Mouse (Mus musculus) forebrain, embryonic 12.5 days (tissue): Measurements from ENCODE around the gene Kmt2d. TPM values are rescaled to one million over a fixed set of nuclear protein-coding genes. Genes with fewer than 3 reads are reported as not detected.

Experiments used
- ATAC-seq: fragments of 200-750 bp; cut with Nextera tagmentation; 2 replicates; pipeline ENCODE4 v1.8.0; 2017; ENCODE audit warnings: moderate TSS enrichment; ENCODE audit not compliant: low FRiP score
- H3K27ac ChIP-seq: fragments of 300-500 bp; sonication (generic); 2 replicates; pipeline ENCODE4 v1.5.1; 2016; ENCODE audit warnings: mild to moderate bottlenecking
- H3K27me3 ChIP-seq: fragments of 300-500 bp; sonication (generic); 2 replicates; pipeline ENCODE4 v1.6.1; 2016; ENCODE audit warnings: mild to moderate bottlenecking
- H3K36me3 ChIP-seq: fragments of 300-500 bp; sonication (generic); replicated peaks from 2 replicates; pipeline ENCODE4 v1.6.1; 2016; ENCODE audit warnings: mild to moderate bottlenecking
- H3K4me1 ChIP-seq: fragments of 300-500 bp; sonication (generic); 2 replicates; pipeline ENCODE4 v1.6.1; 2016
- H3K4me2 ChIP-seq: fragments of 300-500 bp; sonication (generic); 2 replicates; pipeline ENCODE4 v1.6.1; 2016; ENCODE audit warnings: mild to moderate bottlenecking, moderate library complexity
- H3K4me3 ChIP-seq: fragments of 300-500 bp; sonication (generic); replicated peaks from 2 replicates; pipeline ENCODE4 v1.5.1; 2016; ENCODE audit warnings: mild to moderate bottlenecking
- H3K9ac ChIP-seq: fragments of 300-500 bp; sonication (generic); 2 replicates; pipeline ENCODE4 v1.6.1; 2016; ENCODE audit warnings: mild to moderate bottlenecking
- H3K9me3 ChIP-seq: fragments of 300-500 bp; sonication (generic); 2 replicates; pipeline ENCODE4 v1.6.1; 2016
- WGBS: fragments of 180-500 bp; shearing (Covaris S2); methylation state at CpG from one replicate; pipeline ENCODE4 v1.1.7; 2016; 5-methylcytosine and 5-hydroxymethylcytosine counted together
- polyA plus RNA-seq: library from polyadenylated mRNA; unstranded; fragments of >200 nt; fragmentation: Nextera tagmentation; extraction: Ambion mirVana; gene quantifications from 2 replicates; pipeline ENCODE4 v1.2.1, GENCODE M21; 2016

Gene Kmt2d
- polyA plus RNA-seq, 1 experiment from 2014 or later = 12.5 TPM

- 96% methylated on average over 11 of the region's 11 CpGs for WGBS
- Histone ChIP-seq H3K4me3 (no peak overlapping the region), H3K27ac (no peak overlapping the region), H3K27me3 (no peaks in the 10 kb centered on the region), H3K4me1 (no peaks in the 10 kb centered on the region), H3K36me3 (peaks cover 96% of the 10 kb centered on the region), H3K9ac (no peak overlapping the region), H3K4me2 (no peak overlapping the region), H3K9me3 (no peaks in the 10 kb centered on the region)
- ATAC-seq = no peak
These were observed 21.8 kb downstream of the Kmt2d start for GRCm38 (mm10) chr15:98849165-98849564.

GRCm38 (mm10) chr15:98846140-98846539 lies 24.9 kb downstream of the Kmt2d start:
- no peaks in the 10 kb centered on the region for H3K27me3 ChIP-seq
- no peak for ATAC-seq
- H3K4me1 ChIP-seq = no peaks in the 10 kb centered on the region
- peaks cover 96% of the 10 kb centered on the region for H3K36me3 ChIP-seq
- H3K4me3 ChIP-seq = no peak overlapping the region
- whole genome bisulfite sequencing = 92% methylated on average over 8 of the region's 8 CpGs
- H3K9ac ChIP-seq = no peak overlapping the region
- H3K27ac ChIP-seq = no peak overlapping the region
- H3K9me3 ChIP-seq = no peaks in the 10 kb centered on the region
- H3K4me2 ChIP-seq = no peak overlapping the region

DNA sequence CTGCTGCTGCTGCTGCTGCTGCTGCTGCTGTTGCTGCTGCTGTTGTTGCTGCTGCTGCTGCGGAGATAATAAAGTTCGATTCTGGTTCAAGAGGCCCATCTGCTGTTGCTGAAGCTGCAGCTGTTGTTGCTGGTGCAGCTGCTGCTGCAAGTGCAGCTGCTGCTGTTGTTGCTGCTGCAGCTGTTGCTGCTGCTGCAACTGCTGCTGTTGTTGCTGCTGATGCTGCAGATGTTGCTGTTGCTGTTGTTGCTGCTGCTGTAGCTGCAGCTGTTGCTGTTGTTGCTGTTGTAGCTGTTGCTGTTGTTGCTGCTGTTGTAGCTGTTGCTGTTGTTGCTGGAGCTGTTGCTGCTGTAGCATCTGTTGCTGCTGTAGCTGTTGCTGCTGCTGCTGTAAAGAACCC lies 25.9 kb downstream of the Kmt2d start:
- H3K27ac ChIP-seq = no peak overlapping the region
- whole genome bisulfite sequencing = 93% methylated on average over 2 of the region's 2 CpGs
- peaks cover 96% of the 10 kb centered on the region for H3K36me3 ChIP-seq
- no peak overlapping the region for H3K9ac ChIP-seq
- no peak for ATAC-seq
- no peaks in the 10 kb centered on the region for H3K4me1 ChIP-seq
- H3K4me3 ChIP-seq = no peak overlapping the region
- H3K27me3 ChIP-seq = no peaks in the 10 kb centered on the region
- no peaks in the 10 kb centered on the region for H3K9me3 ChIP-seq
- no peak overlapping the region for H3K4me2 ChIP-seq

DNA sequence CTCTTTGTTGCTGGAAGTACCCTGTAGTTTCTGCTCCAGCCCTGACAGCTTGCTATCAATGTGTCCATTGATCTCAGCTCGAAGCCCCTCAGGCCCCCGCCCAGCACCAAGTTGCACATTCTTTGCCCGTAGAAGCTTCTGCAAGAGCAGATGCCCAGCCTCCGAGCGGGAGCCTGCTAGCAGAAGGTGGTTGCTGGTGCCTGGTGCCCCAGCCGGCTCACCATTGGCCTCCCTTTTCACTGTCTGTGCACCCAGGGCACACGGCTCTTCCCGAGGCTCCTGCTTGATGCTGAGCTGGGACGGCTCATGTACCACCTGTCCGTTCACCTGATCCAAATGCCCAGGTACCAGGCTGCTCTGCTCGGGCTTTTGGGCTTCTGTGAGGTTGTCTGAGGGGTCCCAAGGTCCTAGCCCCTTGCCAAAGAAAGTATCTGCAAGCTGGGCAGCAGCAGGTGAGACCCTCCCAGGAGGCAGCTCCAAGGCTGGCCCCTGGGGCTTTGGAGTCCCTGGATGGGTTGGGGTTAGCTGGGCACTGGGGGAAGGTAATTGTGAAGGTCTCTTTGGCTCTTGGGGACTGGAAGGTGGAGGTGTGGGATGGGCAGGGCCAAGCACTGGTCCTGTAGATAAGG lies 27.3 kb downstream of the Kmt2d start:
- 92% methylated on average over 11 of the region's 11 CpGs for WGBS

DNA sequence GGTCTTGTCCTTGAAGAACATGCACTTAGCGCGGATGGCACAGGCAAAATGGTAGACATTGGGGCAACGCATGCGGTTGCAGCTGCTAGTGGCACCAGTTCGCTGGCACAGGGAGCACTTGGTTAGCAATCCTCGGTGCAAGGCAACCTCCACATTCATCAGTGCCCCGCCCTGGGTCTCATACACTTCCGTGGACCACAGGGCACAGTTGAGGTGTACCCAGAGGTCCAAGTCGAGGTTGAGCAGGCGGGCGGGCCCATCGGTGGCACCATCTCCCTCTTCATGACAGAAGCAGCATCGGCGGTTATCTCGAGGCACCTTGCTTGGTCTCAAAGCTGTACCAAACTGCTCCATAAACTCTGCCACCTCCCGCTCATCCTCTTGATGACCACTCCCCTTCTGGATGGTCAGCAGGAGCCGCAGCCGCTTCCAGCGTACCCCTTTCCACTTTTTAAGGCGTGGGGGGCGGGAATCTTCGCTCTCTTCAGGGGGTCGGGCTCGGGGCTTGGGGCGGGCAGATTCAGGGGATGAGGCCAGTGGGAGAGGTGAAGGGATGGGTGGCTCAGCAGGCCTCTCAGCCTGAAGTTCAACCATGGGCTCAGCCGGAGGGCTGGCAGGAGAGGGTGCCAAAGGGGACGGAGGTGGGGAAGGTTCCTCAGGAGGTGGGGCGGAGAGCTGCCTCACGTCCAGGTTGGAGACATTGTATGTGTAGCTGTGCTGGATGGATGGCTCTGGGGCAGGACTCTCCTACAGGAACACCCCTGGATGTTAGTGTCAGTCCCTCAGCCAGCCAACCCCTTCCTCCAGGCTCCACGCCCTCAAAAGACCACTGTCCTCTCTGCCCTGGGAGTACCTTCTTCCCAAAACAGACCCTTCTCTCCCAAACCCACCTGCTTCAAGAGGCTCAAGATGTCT lies 31.1 kb downstream of the Kmt2d start:
- no peaks in the 10 kb centered on the region for H3K9me3 ChIP-seq
- H3K4me1 ChIP-seq = no peaks in the 10 kb centered on the region
- peaks cover 100% of the 10 kb centered on the region for H3K36me3 ChIP-seq
- no peaks in the 10 kb centered on the region for H3K27me3 ChIP-seq
- ATAC-seq = no peak
- no peak overlapping the region for H3K4me3 ChIP-seq
- H3K9ac ChIP-seq = no peak overlapping the region
- no peak overlapping the region for H3K27ac ChIP-seq
- 95% methylated on average over 30 of the region's 30 CpGs for WGBS
- H3K4me2 ChIP-seq = no peak overlapping the region

More for the DNA sequence above, 27.3 kb downstream of the Kmt2d start:
- Histone ChIP-seq H3K9me3 (no peaks in the 10 kb centered on the region), H3K27ac (no peak overlapping the region), H3K27me3 (no peaks in the 10 kb centered on the region), H3K36me3 (peaks cover 96% of the 10 kb centered on the region), H3K4me2 (no peak overlapping the region), H3K4me3 (no peak overlapping the region), H3K4me1 (no peaks in the 10 kb centered on the region), H3K9ac (no peak overlapping the region)
- ATAC-seq = no peak

DNA sequence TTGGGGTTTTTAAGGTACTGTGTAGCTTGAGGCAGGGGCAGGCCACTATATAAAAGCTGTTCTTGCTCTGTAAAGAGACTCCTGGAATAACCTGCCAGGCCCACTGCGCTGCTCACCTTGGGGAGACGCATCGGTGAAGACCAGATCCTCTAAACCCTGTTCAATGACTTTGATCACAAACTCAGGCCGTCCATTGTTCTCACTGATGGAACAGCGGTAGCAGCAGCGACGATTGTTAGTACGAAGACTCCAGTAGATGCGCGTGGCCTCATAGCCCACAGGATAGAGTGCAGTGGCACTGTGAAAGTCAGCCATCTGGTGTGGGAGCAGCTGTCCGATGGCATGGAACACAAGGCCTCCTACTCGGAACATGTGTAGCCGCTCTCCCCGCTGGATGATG lies 31.8 kb downstream of the Kmt2d start:
- H3K9me3 ChIP-seq = no peaks in the 10 kb centered on the region
- no peaks in the 10 kb centered on the region for H3K4me1 ChIP-seq
- WGBS = 94% methylated on average over 14 of the region's 14 CpGs
- H3K4me2 ChIP-seq = no peak overlapping the region
- no peaks in the 10 kb centered on the region for H3K27me3 ChIP-seq
- peaks cover 100% of the 10 kb centered on the region for H3K36me3 ChIP-seq
- ATAC-seq = no peak
- no peak overlapping the region for H3K27ac ChIP-seq
- H3K9ac ChIP-seq = no peak overlapping the region
- no peak overlapping the region for H3K4me3 ChIP-seq

DNA sequence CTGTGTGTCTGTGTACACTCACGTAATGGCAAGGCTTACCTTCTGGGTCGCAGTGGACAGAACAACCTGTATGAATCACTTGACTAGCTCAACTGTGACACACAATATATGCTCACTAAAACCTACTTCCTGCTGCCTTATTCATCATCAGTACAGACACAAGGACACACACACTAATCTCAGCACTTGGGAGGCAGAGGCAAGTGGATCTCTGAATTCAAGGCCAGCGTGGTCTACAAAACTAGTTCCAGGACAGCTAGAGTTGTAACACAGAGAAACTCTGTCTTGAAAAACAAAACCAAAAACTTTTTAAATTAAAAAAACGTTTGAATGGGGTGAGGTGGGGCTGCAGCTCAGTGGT lies 33.3 kb downstream of the Kmt2d start:
- no peak overlapping the region for H3K4me2 ChIP-seq
- no peaks in the 10 kb centered on the region for H3K27me3 ChIP-seq
- peaks cover 97% of the 10 kb centered on the region for H3K36me3 ChIP-seq
- no peak overlapping the region for H3K4me3 ChIP-seq
- 73% methylated on average over 4 of the region's 4 CpGs for WGBS
- H3K9me3 ChIP-seq = no peaks in the 10 kb centered on the region
- H3K9ac ChIP-seq = no peak overlapping the region
- no peaks in the 10 kb centered on the region for H3K4me1 ChIP-seq
- no peak overlapping the region for H3K27ac ChIP-seq
- ATAC-seq = no peak

DNA sequence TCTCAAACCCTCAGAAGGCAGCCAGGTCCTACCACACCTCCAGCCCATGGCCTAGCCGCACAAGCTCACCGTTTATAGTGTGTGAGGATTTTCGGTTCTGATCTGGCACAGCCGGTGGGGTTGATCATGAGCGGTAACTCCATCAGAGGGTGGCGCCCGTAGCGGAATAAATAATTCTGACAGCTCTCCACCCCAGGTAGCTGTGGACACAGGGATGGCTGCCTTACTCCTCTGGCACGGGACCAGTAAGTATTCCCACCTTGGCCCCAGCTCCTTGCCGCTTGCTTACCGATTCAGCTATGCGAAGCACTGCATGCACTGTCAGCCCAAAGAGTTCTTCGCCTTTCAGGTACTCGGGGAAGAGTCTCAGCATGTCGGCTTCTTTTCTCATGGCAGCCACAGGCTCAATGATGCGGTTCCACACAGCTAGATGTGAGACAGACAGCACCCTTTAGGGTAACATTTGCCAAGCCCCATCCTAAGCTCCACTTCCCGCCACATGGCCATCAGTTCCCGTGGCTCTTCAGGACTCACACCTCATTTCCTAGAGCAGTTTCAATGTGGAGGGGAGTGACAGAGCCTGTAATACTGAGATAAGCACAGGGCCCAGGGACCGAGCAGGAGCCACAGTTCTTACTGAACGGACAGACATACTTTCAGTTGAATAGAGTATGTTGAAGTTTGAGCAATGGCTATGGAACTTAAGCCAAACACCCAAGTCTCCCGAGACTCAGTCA lies 33.8 kb downstream of the Kmt2d start:
- WGBS = 95% methylated on average over 21 of the region's 21 CpGs
- Histone ChIP-seq H3K9ac (no peak overlapping the region), H3K4me3 (no peak overlapping the region), H3K36me3 (peaks cover 91% of the 10 kb centered on the region), H3K27me3 (no peaks in the 10 kb centered on the region), H3K9me3 (no peaks in the 10 kb centered on the region), H3K4me2 (no peak overlapping the region), H3K4me1 (peaks cover under 1% of the 10 kb centered on the region; the same call in 1 of the 2 replicates), H3K27ac (no peak overlapping the region)
- no peak for ATAC-seq

- Histone ChIP-seq H3K27ac (no peak overlapping the region), H3K9me3 (no peaks in the 10 kb centered on the region), H3K4me1 (peaks cover 6% of the 10 kb centered on the region), H3K4me3 (no peak overlapping the region), H3K9ac (no peak overlapping the region), H3K4me2 (no peak overlapping the region), H3K27me3 (no peaks in the 10 kb centered on the region), H3K36me3 (peaks cover 72% of the 10 kb centered on the region)
- WGBS = 93% methylated on average over 14 of the region's 14 CpGs
- no peak for ATAC-seq
These were observed 35.7 kb downstream of the Kmt2d start for GRCm38 (mm10) chr15:98835291-98835690.

DNA sequence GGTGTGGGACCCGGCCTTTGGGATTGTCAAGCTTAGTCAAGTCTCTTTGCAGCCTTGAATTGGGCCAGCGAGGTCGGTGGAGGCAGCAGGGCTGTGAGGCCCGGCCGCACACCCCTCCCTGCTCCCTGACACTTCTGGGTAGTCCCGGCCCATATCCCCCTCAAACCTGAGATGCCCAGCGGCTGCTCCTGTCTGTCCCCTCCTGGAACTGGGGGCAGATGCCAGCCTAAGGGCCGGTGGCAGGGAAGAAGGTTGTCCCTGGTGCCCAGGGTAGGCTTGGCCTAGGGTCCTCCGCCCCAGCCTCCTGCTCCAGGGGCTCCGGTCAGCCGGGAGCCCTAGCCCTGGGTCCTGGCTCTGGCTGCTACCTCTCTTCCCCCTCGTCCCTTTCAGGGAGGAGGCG lies 36.9 kb downstream of the Kmt2d start:
- Histone ChIP-seq H3K27me3 (no peaks in the 10 kb centered on the region), H3K4me1 (peaks cover 13% of the 10 kb centered on the region), H3K36me3 (peaks cover 60% of the 10 kb centered on the region), H3K9ac (no peak overlapping the region), H3K27ac (no peak overlapping the region), H3K4me3 (no peak overlapping the region), H3K4me2 (no peak overlapping the region), H3K9me3 (no peaks in the 10 kb centered on the region)
- no peak for ATAC-seq
- 88% methylated on average over 13 of the region's 13 CpGs for WGBS

DNA sequence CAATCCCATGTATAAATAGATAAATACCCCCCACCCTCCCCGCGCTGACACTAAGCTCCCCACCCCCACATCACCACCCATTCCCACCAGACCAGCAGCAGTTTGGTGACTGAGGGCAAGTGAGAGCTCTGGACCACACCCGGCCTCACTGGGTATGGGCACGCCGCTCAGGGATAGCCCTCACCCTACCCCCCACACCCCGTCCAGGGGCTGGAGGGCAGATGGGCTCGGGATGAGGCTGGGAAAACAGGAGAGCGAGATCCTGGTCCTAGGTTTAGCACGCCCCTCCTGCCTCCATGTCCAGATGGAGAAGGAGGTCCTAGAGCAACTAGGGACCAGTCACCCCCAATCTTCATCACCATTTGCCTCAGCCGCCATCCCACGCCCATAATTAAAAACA lies 37.7 kb downstream of the Kmt2d start:
- no peak overlapping the region for H3K4me3 ChIP-seq
- H3K4me2 ChIP-seq = no peak overlapping the region
- H3K9ac ChIP-seq = no peak overlapping the region
- ATAC-seq = no peak
- peaks cover 52% of the 10 kb centered on the region for H3K36me3 ChIP-seq
- H3K27me3 ChIP-seq = no peaks in the 10 kb centered on the region
- H3K4me1 ChIP-seq = peaks cover 13% of the 10 kb centered on the region
- H3K9me3 ChIP-seq = no peaks in the 10 kb centered on the region
- WGBS = 91% methylated on average over 11 of the region's 11 CpGs
- H3K27ac ChIP-seq = no peak overlapping the region
